9 mouse cellular contexts compared by ENCODE assay signal in the genomic region with DNA sequence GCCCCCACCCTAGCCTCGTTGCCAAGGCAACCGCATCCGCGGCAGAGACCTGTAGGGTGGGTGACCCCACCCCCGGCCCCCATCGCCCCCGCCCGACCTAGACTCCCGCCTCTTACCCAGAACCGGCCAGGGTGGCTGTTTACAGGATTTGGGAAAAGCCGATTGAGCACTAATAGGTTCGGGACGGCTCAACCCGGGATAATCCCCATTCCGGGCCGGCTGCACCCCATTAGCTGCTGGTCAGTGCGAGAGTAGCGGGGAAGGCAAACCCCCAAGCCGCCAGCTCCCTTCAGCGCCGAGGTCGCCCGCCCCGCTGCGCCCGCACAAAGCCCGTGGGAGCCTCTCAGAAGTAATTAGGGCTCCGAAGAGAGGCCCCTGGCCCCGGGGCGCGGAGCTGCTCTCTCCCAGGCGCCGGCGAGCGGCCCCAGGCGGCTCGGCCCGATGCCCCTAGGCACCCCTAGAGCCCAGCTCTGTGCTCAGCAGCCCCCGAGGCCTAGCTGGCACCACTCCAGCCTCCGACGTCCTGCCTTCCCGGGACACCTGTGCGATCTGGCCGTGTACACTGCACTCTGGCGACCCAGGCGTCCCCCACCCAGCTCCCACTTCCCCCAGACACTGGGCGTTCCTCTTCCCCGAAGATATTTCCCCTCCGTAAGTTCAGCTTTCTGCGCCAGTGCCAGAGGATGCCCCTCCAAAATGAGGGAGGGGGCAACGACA. TPM values are rescaled to one million over a fixed set of nuclear protein-coding genes. Genes with fewer than 3 reads are reported as not detected.
A peak's percentile ranks its signal among the peaks of the same experiment; 100 is the strongest.
DNase-seq lines count a peak whose midpoint lies in the region; ATAC-seq and TF ChIP-seq lines count a peak whose summit lies in the region.
"Had no signal": no experiment of that assay in that cellular context is flagged by ENCODE, and none has a peak within 500 bp of the region (broad histone marks: within the 10 kb centered on the region; RNA-seq: fewer than 3 reads in every experiment).

No protein-coding gene starts in this region.

- H3K9ac ChIP-seq in forebrain, embryonic 13.5 days = peak overlapping the region; percentile 98
- peak overlapping the region; percentile 100 for H3K9ac ChIP-seq in hindbrain, embryonic 13.5 days
- H3K9ac ChIP-seq in liver, adult 2 months (ENCODE audit: low read depth, low read length) = peak overlapping the region; percentile 83

- H3K4me1 ChIP-seq in forebrain, embryonic 13.5 days = peaks cover 34% of the 10 kb centered on the region
- H3K4me1 ChIP-seq in hindbrain, embryonic 13.5 days (replicated peaks) = peaks cover 40% of the 10 kb centered on the region
- H3K4me1 ChIP-seq in liver, adult 2 months (ENCODE audit: control insufficient read depth, insufficient read depth, low read length) = peaks cover 7% of the 10 kb centered on the region; the same call in 1 of the 2 replicates

- peaks cover 19% of the 10 kb centered on the region for H3K79me2 ChIP-seq in liver, adult 2 months (ENCODE audit: control insufficient read depth, insufficient read depth, low read length)
- H3K79me2 ChIP-seq in myocyte (ENCODE audit: control insufficient read depth, insufficient read depth) = peaks cover 34% of the 10 kb centered on the region

- peak overlapping the region; percentile 97 for H3K4me3 ChIP-seq in left cerebral cortex, adult 2 months
- peak overlapping the region; percentile 94 for H3K4me3 ChIP-seq in forebrain, embryonic 13.5 days
- peak overlapping the region; percentile 98 for H3K4me3 ChIP-seq in hindbrain, embryonic 13.5 days
- peak overlapping the region; percentile 78 for H3K4me3 ChIP-seq in liver, adult 2 months (ENCODE audit: insufficient read depth, low read depth, low read length)
- peak overlapping the region; percentile 100 for H3K4me3 ChIP-seq in myocyte

- H3K27me3 ChIP-seq in forebrain, embryonic 13.5 days = no peaks in the 10 kb centered on the region
- no peaks in the 10 kb centered on the region for H3K27me3 ChIP-seq in hindbrain, embryonic 13.5 days
- no peaks in the 10 kb centered on the region for H3K27me3 ChIP-seq in liver, adult 2 months (ENCODE audit: control insufficient read depth, insufficient read depth, low read length)
- H3K27me3 ChIP-seq in myocyte (ENCODE audit: control insufficient read depth, insufficient read depth, insufficient read length) = no peaks in the 10 kb centered on the region

- intact Hi-C loops in left cerebral cortex, adult 2 months (cut with DNase I) = loop anchor here (2.0 to 5.0 kb wide), 3 partner anchors 21 to 636 kb away; partner anchors contain the start of gene Tsc22d4

- ATAC-seq in forebrain, embryonic 13.5 days = peak; percentile 22
- peak; percentile 12 for ATAC-seq in hindbrain, embryonic 13.5 days (ENCODE audit: low FRiP score)

- H3K27ac ChIP-seq in left cerebral cortex, adult 2 months = peak overlapping the region; percentile 100
- H3K27ac ChIP-seq in forebrain, embryonic 13.5 days = peak overlapping the region; percentile 99
- H3K27ac ChIP-seq in hindbrain, embryonic 13.5 days = peak overlapping the region; percentile 99
- H3K27ac ChIP-seq in liver, adult 2 months (replicated peaks; ENCODE audit: insufficient read depth, low read depth, low read length) = peak overlapping the region; percentile 92

- no peaks in the 10 kb centered on the region for H3K9me3 ChIP-seq in forebrain, embryonic 13.5 days (replicated peaks)
- no peaks in the 10 kb centered on the region for H3K9me3 ChIP-seq in hindbrain, embryonic 13.5 days

- 0% methylated on average over 51 of the region's 51 CpGs for WGBS in forebrain, embryonic 13.5 days
- under 1% methylated on average over 51 of the region's 51 CpGs for WGBS in hindbrain, embryonic 13.5 days
- WGBS in liver, adult 2 months = 2% methylated on average over 51 of the region's 51 CpGs

- H3K4me2 ChIP-seq in forebrain, embryonic 13.5 days = peak overlapping the region; percentile 93
- H3K4me2 ChIP-seq in hindbrain, embryonic 13.5 days = peak overlapping the region; percentile 94
- H3K4me2 ChIP-seq in myocyte (ENCODE audit: low read depth) = peak overlapping the region; percentile 88

- peak in 1 of 2 experiments; percentile 79 for DNase-seq in left cerebral cortex, adult 2 months (ENCODE audit: extremely low spot score in 1 of 2, low spot score in 2 of 2)
- no peak for DNase-seq in left cerebral cortex, adult 11 months (ENCODE audit: low spot score)
- peak; percentile 69 to 81 for DNase-seq in adrenal gland, postnatal 36 days
- no peak for DNase-seq in liver, adult 2 months (ENCODE audit: extremely low read depth, low read depth, low spot score)
- DNase-seq in testis, postnatal 14 days (ENCODE audit: low spot score) = peak; percentile 70

- H3K36me3 ChIP-seq in forebrain, embryonic 13.5 days (ENCODE audit: poor library complexity, severe bottlenecking) = peaks cover 36% of the 10 kb centered on the region
- peaks cover 37% of the 10 kb centered on the region for H3K36me3 ChIP-seq in hindbrain, embryonic 13.5 days
- H3K36me3 ChIP-seq in liver, adult 2 months (ENCODE audit: control insufficient read depth, insufficient read depth, low read length) = peaks cover 11% of the 10 kb centered on the region
- no peaks in the 10 kb centered on the region for H3K36me3 ChIP-seq in myocyte (ENCODE audit: control insufficient read depth, insufficient read depth)

- no peak for TF ChIP-seq CTCF in left cerebral cortex, adult 2 months (IDR thresholded peaks at IDR 0.05)
- TF ChIP-seq CTCF in liver, adult 2 months (IDR thresholded peaks at IDR 0.05; ENCODE audit: low read depth, low read length) = no peak

- peak overlapping the region; percentile 15 for H3ac ChIP-seq in myocyte (ENCODE audit: control insufficient read depth, insufficient read length)

- TF ChIP-seq POLR2A in liver, adult 2 months (IDR thresholded peaks at IDR 0.05; ENCODE audit: extremely low read depth, insufficient read depth, low read length) = no peak
- peak; percentile 26 for TF ChIP-seq POLR2A in myocyte (IDR thresholded peaks at IDR 0.05; ENCODE audit: insufficient read length, low read depth)

TF ChIP-seq in myocyte, 11 proteins besides CTCF, POLR2A, EP300 and RAD21:
- TF ChIP-seq MAX (IDR thresholded peaks at IDR 0.05; ENCODE audit: low read depth) (no peak), MYOG (IDR thresholded peaks at IDR 0.05; ENCODE audit: control insufficient read depth in 1 of 3, insufficient read depth in 1 of 3, insufficient read length in 2 of 3, low read depth in 2 of 3) (peak in 1 of 3 experiments; percentile 20)
TF ChIP-seq in myocyte: peak in this region for 1.

RNA-seq across cellular contexts. Expression of gene Epo, which starts 1.5 kb away (rescaled TPM):
- total RNA-seq in left cerebral cortex, adult 2 months (2021) = not detected
- not detected for total RNA-seq in adrenal gland, postnatal 36 days (2021)
- 0.35 TPM in 1 of 2 replicates, not detected in the other for polyA plus RNA-seq in forebrain, embryonic 13.5 days (2015; fragmentation: Nextera tagmentation; extraction: Ambion mirVana)
- not detected in 2 replicates for polyA plus RNA-seq in hindbrain, embryonic 13.5 days (2015; fragmentation: Nextera tagmentation; extraction: Ambion mirVana)
- not detected in 2 replicates for total RNA-seq in liver, adult 2 months (2014; rRNA removed)
- polyA plus RNA-seq in liver, adult 2 months (2012; rRNA removed) = not detected in 2 replicates
- not detected for polyA plus RNA-seq in myocyte (2012; fragmentation: generic; extraction: Trizol)
- polyA plus RNA-seq: brain, embryonic 14.5 days had no signal

RNA-seq across cellular contexts. Expression of gene Gnb2, which starts 1.7 kb away (rescaled TPM):
- 100 to 1,000 TPM; 570 to 583 TPM for total RNA-seq in left cerebral cortex, adult 2 months (2021)
- 100 to 1,000 TPM; 544 to 638 TPM for total RNA-seq in adrenal gland, postnatal 36 days (2021)
- polyA plus RNA-seq in forebrain, embryonic 13.5 days (2015; fragmentation: Nextera tagmentation; extraction: Ambion mirVana) = 483 and 508 TPM in 2 replicates
- 529 and 536 TPM in 2 replicates for polyA plus RNA-seq in hindbrain, embryonic 13.5 days (2015; fragmentation: Nextera tagmentation; extraction: Ambion mirVana)
- total RNA-seq in liver, adult 2 months (2014; rRNA removed) = 87.2 and 134 TPM in 2 replicates
- polyA plus RNA-seq in liver, adult 2 months (2012; rRNA removed) = 332 and 431 TPM in 2 replicates
- 632 TPM for polyA plus RNA-seq in myocyte (2012; fragmentation: generic; extraction: Trizol)

RNA-seq across cellular contexts. Expression of gene Gigyf1, which starts 13.2 kb away (rescaled TPM):
- 10 to 100 TPM; 58.1 to 59.9 TPM for total RNA-seq in left cerebral cortex, adult 2 months (2021)
- total RNA-seq in adrenal gland, postnatal 36 days (2021) = 10 to 100 TPM; 32.0 to 32.8 TPM
- 16.1 and 17.5 TPM in 2 replicates for polyA plus RNA-seq in forebrain, embryonic 13.5 days (2015; fragmentation: Nextera tagmentation; extraction: Ambion mirVana)
- 17.9 and 19.5 TPM in 2 replicates for polyA plus RNA-seq in hindbrain, embryonic 13.5 days (2015; fragmentation: Nextera tagmentation; extraction: Ambion mirVana)
- total RNA-seq in liver, adult 2 months (2014; rRNA removed) = 2.7 and 4.2 TPM in 2 replicates
- 9.3 and 14.0 TPM in 2 replicates for polyA plus RNA-seq in liver, adult 2 months (2012; rRNA removed)
- 9.6 TPM for polyA plus RNA-seq in myocyte (2012; fragmentation: generic; extraction: Trizol)

RNA-seq across cellular contexts. Expression of gene Actl6b, which starts 21.7 kb away (rescaled TPM):
- 100 to 1,000 TPM; 103 to 111 TPM for total RNA-seq in left cerebral cortex, adult 2 months (2021)
- 1 to 10 TPM; 2.6 to 3.3 TPM for total RNA-seq in adrenal gland, postnatal 36 days (2021)
- polyA plus RNA-seq in forebrain, embryonic 13.5 days (2015; fragmentation: Nextera tagmentation; extraction: Ambion mirVana) = 144 and 174 TPM in 2 replicates
- polyA plus RNA-seq in hindbrain, embryonic 13.5 days (2015; fragmentation: Nextera tagmentation; extraction: Ambion mirVana) = 256 and 271 TPM in 2 replicates
- not detected in 2 replicates for total RNA-seq in liver, adult 2 months (2014; rRNA removed)
- not detected in 2 replicates for polyA plus RNA-seq in liver, adult 2 months (2012; rRNA removed)
- not detected for polyA plus RNA-seq in myocyte (2012; fragmentation: generic; extraction: Trizol)

RNA-seq across cellular contexts. Expression of gene Pop7, which starts 29.3 kb away (rescaled TPM):
- total RNA-seq in left cerebral cortex, adult 2 months (2021) = 10 to 100 TPM; 30.4 to 35.9 TPM
- total RNA-seq in adrenal gland, postnatal 36 days (2021) = 10 to 100 TPM; 25.6 to 27.0 TPM
- polyA plus RNA-seq in forebrain, embryonic 13.5 days (2015; fragmentation: Nextera tagmentation; extraction: Ambion mirVana) = 75.6 and 82.9 TPM in 2 replicates
- 82.2 and 85.1 TPM in 2 replicates for polyA plus RNA-seq in hindbrain, embryonic 13.5 days (2015; fragmentation: Nextera tagmentation; extraction: Ambion mirVana)
- total RNA-seq in liver, adult 2 months (2014; rRNA removed) = 5.9 and 8.0 TPM in 2 replicates
- 15.4 and 17.8 TPM in 2 replicates for polyA plus RNA-seq in liver, adult 2 months (2012; rRNA removed)
- polyA plus RNA-seq in myocyte (2012; fragmentation: generic; extraction: Trizol) = 53.0 TPM

Comparison
In these comparisons a context has a peak if more than half of its experiments do, and no peak if none do; other contexts are left out.
1. DNase-seq: peak in adrenal gland, postnatal 36 days (2 of 2) and testis, postnatal 14 days (single experiment); none in left cerebral cortex, adult 11 months (single experiment) and liver, adult 2 months (single experiment).
2. Peak in every context shown above with its lines, with median percentiles within 50 percentile points of each other: H3K27ac ChIP-seq, H3K4me3 ChIP-seq, H3K4me2 ChIP-seq and H3K9ac ChIP-seq.